Mouse (Mus musculus): ENCODE measurements around the gene Cela3b. TPM values are rescaled to one million over a fixed set of nuclear protein-coding genes. Genes with fewer than 3 reads are reported as not detected.

The Cela3b gene
- polyA plus RNA-seq, 1 experiment from 2014 or later = not detected

DNA sequence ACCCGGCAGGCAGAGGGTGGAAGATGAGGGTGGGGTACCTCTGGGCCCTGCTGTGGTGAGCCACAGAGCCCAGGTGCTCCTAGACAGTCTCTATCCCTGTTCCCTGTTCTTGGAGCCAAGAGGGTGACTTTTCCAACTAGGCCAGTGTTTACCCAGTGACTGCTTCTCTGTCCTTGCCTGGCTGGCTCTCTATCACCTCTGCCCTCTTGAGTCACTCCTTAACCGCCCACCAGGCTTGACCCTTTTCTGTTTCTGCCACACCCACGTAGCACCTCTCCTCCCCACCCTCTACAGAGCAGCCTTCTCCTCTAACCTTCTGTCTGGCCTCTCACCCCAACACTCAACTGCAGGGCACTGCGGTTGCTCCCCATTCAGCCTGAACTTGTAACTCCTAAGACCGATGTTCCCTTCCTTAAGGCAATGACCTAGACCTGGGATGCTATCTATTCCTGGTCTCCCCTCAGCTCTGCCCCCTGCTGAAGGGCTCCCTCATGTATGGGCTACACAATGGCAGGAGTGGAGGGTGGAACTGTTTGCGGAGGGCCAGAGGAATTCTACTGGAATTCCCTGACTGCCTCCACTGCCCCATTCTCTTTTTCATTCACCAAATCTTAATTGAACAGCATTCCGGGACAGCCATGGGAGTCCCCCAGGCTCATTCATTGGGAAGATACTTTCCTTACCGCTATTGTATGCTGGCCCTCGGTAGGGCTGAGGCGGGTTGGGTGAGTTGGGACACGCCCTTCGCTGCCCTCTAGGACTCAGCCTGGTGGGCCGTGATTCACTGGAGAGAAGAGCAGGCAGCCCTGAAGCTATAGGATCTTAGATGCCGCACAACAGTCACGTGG, 39.7 kb upstream of the Cela3b start:
- DNase-seq (ENCODE audit: low spot score) (peak; percentile 40), ATAC-seq (replicated peaks; ENCODE audit: low FRiP score, low read depth) (no peak)
- Histone ChIP-seq H3K27me3 (ENCODE audit: insufficient read depth, low read length) (no peaks in the 10 kb centered on the region), H3K27ac (peak overlapping the region; percentile 87), H3K9me3 (replicated peaks; ENCODE audit: low read length) (no peaks in the 10 kb centered on the region), H3K36me3 (ENCODE audit: insufficient read depth, low read length) (no peaks in the 10 kb centered on the region), H3K4me1 (replicated peaks; ENCODE audit: insufficient read depth, low read length) (peaks cover 42% of the 10 kb centered on the region), H3K4me2 (ENCODE audit: low read length) (peak overlapping the region; percentile 96), H3K4me3 (replicated peaks; ENCODE audit: low read depth, low read length) (peak overlapping the region; percentile 85), H3K9ac (ENCODE audit: low read depth, low read length) (peak overlapping the region; percentile 88)
- WGBS = 33% methylated on average over 15 of the region's 15 CpGs
- TF ChIP-seq CTCF (IDR thresholded peaks at IDR 0.05; ENCODE audit: low read depth) = peak; percentile 27; the same call in 1 of the 2 replicates

DNA sequence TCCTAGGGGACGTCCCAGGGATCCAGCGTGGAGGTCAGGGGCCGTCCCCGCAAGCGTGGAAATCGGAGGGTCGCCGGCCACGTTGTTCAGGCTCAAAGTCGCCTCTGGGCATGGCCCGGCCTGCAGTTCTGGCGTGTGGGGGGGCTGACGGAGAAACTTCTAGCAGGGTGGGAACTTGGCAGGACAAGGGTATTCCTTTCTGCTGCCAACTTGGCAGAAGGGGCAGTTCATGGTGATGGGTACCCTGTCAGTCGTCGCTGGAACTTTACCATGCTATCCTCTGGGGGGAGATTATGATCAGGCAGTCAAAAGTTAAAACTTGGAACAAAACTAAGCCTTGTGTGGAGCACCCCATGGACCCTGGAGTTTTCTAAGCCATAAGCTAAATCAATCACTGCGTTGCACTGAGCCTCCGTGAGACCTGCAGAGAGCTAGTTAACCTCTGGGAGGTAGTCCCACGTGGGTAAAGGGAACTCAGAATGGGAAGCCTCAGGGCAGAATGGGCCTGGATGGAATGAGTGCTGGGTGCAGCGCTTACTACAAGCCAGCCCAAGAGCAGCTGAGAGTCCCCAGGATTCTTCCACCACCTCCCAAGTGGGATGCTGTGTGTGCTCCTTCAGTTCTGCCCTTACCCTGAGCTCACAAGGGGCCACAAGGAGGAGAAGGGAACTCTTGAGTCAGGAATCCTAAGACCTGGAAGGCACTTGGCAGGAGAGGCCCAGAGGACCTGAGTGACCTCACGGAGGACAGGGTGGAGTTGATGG, 38.9 kb upstream of the Cela3b start:
- peak overlapping the region; percentile 96 for H3K4me2 ChIP-seq (ENCODE audit: low read length)
- ATAC-seq (replicated peaks; ENCODE audit: low FRiP score, low read depth) = no peak; the same call in none of the 2 replicates
- peak overlapping the region; percentile 85 for H3K4me3 ChIP-seq (replicated peaks; ENCODE audit: low read depth, low read length)
- H3K9me3 ChIP-seq (replicated peaks; ENCODE audit: low read length) = no peaks in the 10 kb centered on the region
- no peaks in the 10 kb centered on the region for H3K36me3 ChIP-seq (ENCODE audit: insufficient read depth, low read length)
- H3K4me1 ChIP-seq (replicated peaks; ENCODE audit: insufficient read depth, low read length) = peaks cover 43% of the 10 kb centered on the region
- H3K9ac ChIP-seq (ENCODE audit: low read depth, low read length) = peak overlapping the region; percentile 88
- peak overlapping the region; percentile 87 for H3K27ac ChIP-seq
- peak; percentile 49 for DNase-seq (ENCODE audit: low spot score)
- no peaks in the 10 kb centered on the region for H3K27me3 ChIP-seq (ENCODE audit: insufficient read depth, low read length)
- WGBS = 2% methylated on average over 20 of the region's 20 CpGs
- no peak for TF ChIP-seq CTCF (IDR thresholded peaks at IDR 0.05; ENCODE audit: low read depth)

- 0 out of 2 replicates have a peak, but pooled peaks have one; percentile 13 for TF ChIP-seq CTCF (IDR thresholded peaks at IDR 0.05; ENCODE audit: low read depth)
- DNase-seq (ENCODE audit: low spot score) = peak; percentile 97
- Histone ChIP-seq H3K27me3 (ENCODE audit: insufficient read depth, low read length) (no peaks in the 10 kb centered on the region), H3K4me3 (replicated peaks; ENCODE audit: low read depth, low read length) (peak within 1 kb of the TSS; percentile 85), H3K27ac (peak within 1 kb of the TSS; percentile 87), H3K4me2 (ENCODE audit: low read length) (peak within 1 kb of the TSS; percentile 96), H3K4me1 (replicated peaks; ENCODE audit: insufficient read depth, low read length) (peaks cover 37% of the 10 kb centered on the region), H3K36me3 (ENCODE audit: insufficient read depth, low read length) (no peaks in the 10 kb centered on the region), H3K9me3 (replicated peaks; ENCODE audit: low read length) (no peaks in the 10 kb centered on the region), H3K9ac (ENCODE audit: low read depth, low read length) (peak within 1 kb of the TSS; percentile 88)
- ATAC-seq (replicated peaks; ENCODE audit: low FRiP score, low read depth) = peak; percentile 76
- WGBS = under 1% methylated on average over 69 of the region's 72 CpGs
Measured at GRCm38 (mm10) chr4:137468260-137469080, 38.1 kb upstream of the Cela3b start, which contains the start of gene Hspg2. Hspg2 (plus strand) TSS chr4:137468769.

- Histone ChIP-seq H3K4me1 (replicated peaks; ENCODE audit: insufficient read depth, low read length) (peaks cover 27% of the 10 kb centered on the region), H3K4me2 (ENCODE audit: low read length) (no peak overlapping the region), H3K9me3 (replicated peaks; ENCODE audit: low read length) (no peaks in the 10 kb centered on the region), H3K27me3 (ENCODE audit: insufficient read depth, low read length) (no peaks in the 10 kb centered on the region), H3K9ac (ENCODE audit: low read depth, low read length) (no peak overlapping the region), H3K36me3 (ENCODE audit: insufficient read depth, low read length) (no peaks in the 10 kb centered on the region), H3K27ac (no peak overlapping the region), H3K4me3 (replicated peaks; ENCODE audit: low read depth, low read length) (no peak overlapping the region)
- DNase-seq (ENCODE audit: low spot score) = no peak
- no peak for ATAC-seq (replicated peaks; ENCODE audit: low FRiP score, low read depth)
- no peak for TF ChIP-seq CTCF (IDR thresholded peaks at IDR 0.05; ENCODE audit: low read depth)
- WGBS = 87% methylated on average over 2 of the region's 2 CpGs
Measured at GRCm38 (mm10) chr4:137467525-137467924, 37.2 kb upstream of the Cela3b start.

DNA sequence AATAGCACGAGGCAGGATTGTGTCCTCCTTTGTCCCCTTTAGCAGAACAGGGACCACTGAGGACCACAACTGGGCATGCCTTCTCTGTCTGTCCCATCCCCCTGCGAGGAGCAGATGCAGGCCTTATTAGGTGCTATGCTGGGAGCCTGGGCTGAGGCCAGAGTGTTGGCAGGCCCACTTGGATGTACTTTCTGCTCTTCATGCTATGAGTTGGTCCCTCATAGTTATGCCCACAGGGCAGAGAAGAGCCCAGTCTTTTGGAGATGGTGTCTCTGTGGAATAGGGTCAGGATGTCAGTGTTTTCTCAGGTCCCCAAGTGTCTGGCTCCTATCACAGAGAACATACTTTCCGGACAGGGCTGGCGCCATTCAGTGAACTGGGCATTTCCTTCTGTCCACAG, 36.7 kb upstream of the Cela3b start:
- Histone ChIP-seq H3K27me3 (ENCODE audit: insufficient read depth, low read length) (no peaks in the 10 kb centered on the region), H3K36me3 (ENCODE audit: insufficient read depth, low read length) (no peaks in the 10 kb centered on the region), H3K9ac (ENCODE audit: low read depth, low read length) (no peak overlapping the region), H3K9me3 (replicated peaks; ENCODE audit: low read length) (no peaks in the 10 kb centered on the region), H3K4me1 (replicated peaks; ENCODE audit: insufficient read depth, low read length) (peaks cover 27% of the 10 kb centered on the region), H3K4me2 (ENCODE audit: low read length) (no peak overlapping the region), H3K4me3 (replicated peaks; ENCODE audit: low read depth, low read length) (no peak overlapping the region), H3K27ac (no peak overlapping the region)
- DNase-seq (ENCODE audit: low spot score) (no peak), ATAC-seq (replicated peaks; ENCODE audit: low FRiP score, low read depth) (no peak)
- no peak for TF ChIP-seq CTCF (IDR thresholded peaks at IDR 0.05; ENCODE audit: low read depth)
- 83% methylated on average over 4 of the region's 4 CpGs for WGBS
